Mouse (Mus musculus) heart, embryonic 16.5 days (tissue): ENCODE results near the gene Sept1. TPM values are rescaled to one million over a fixed set of nuclear protein-coding genes. Genes with fewer than 3 reads are reported as not detected.
A peak's percentile ranks its signal among the peaks of the same experiment; 100 is the strongest.

ENCODE experiments used
- ATAC-seq: fragments of 200-750 bp; cut with Nextera tagmentation; replicated peaks from 2 replicates; pipeline ENCODE4 v1.8.0; 2017; ENCODE audit warnings: moderate number of reproducible peaks; ENCODE audit not compliant: insufficient read depth, low FRiP score; ENCODE audit errors: extremely low read depth
- H3K27ac ChIP-seq: fragments of 300-500 bp; sonication (generic); 2 replicates; pipeline ENCODE4 v1.5.1; 2014; ENCODE audit warnings: mild to moderate bottlenecking, low read length, control low read depth, moderate library complexity
- H3K27me3 ChIP-seq: fragments of 300-500 bp; sonication (generic); 2 replicates; pipeline ENCODE4 v1.6.1; 2014; ENCODE audit warnings: low read length, mixed read lengths; ENCODE audit not compliant: control insufficient read depth, insufficient read depth
- H3K36me3 ChIP-seq: fragments of 300-500 bp; sonication (generic); 2 replicates; pipeline ENCODE4 v1.6.1; 2014; ENCODE audit not compliant: control insufficient read depth, insufficient read depth
- H3K4me1 ChIP-seq: fragments of 300-500 bp; sonication (generic); 2 replicates; pipeline ENCODE4 v1.6.1; 2014; ENCODE audit warnings: low read length, mixed read lengths; ENCODE audit not compliant: control insufficient read depth, insufficient read depth
- H3K4me2 ChIP-seq: fragments of 300-500 bp; sonication (generic); 2 replicates; pipeline ENCODE4 v1.6.1; 2014; ENCODE audit warnings: low read depth, mild to moderate bottlenecking, control low read depth, low read length
- H3K4me3 ChIP-seq: fragments of 300-500 bp; sonication (generic); 2 replicates; pipeline ENCODE4 v1.5.1; 2014; ENCODE audit warnings: mild to moderate bottlenecking, control low read depth, low read length
- H3K9ac ChIP-seq: fragments of 300-500 bp; sonication (generic); 2 replicates; pipeline ENCODE4 v1.6.1; 2014; ENCODE audit warnings: low read length, control low read depth
- H3K9me3 ChIP-seq: fragments of 300-500 bp; sonication (generic); replicated peaks from 2 replicates; pipeline ENCODE4 v1.6.1; 2016; ENCODE audit warnings: low read length; ENCODE audit not compliant: control insufficient read depth
- WGBS: fragments of 180-500 bp; shearing (Covaris S2); extraction: QIAGEN DNeasy Blood & Tissue Kit; methylation state at CpG from one replicate; pipeline ENCODE4 v1.1.7; 2014; 5-methylcytosine and 5-hydroxymethylcytosine counted together
- polyA plus RNA-seq: library from polyadenylated mRNA; unstranded; fragments of >200 nt; fragmentation: Nextera tagmentation; extraction: Ambion mirVana; gene quantifications from 2 replicates; pipeline ENCODE4 v1.2.1, GENCODE M21; 2015

The Sept1 gene
- polyA plus RNA-seq, 1 experiment from 2014 or later = 57.5 TPM

GRCm38 (mm10) chr7:127194011-127194632 lies 38.8 kb downstream of the Sept1 start:
- Histone ChIP-seq H3K36me3 (peaks cover 46% of the 10 kb centered on the region), H3K9ac (no peak overlapping the region), H3K4me1 (peaks cover 16% of the 10 kb centered on the region), H3K27me3 (no peaks in the 10 kb centered on the region), H3K4me3 (peak overlapping the region; percentile 63; the same call in 1 of the 2 replicates), H3K9me3 (no peaks in the 10 kb centered on the region), H3K27ac (no peak overlapping the region), H3K4me2 (peak overlapping the region; percentile 88)
- 91% methylated on average over 17 of the region's 17 CpGs for WGBS
- no peak for ATAC-seq

- Histone ChIP-seq H3K9ac (no peak overlapping the region), H3K27ac (no peak overlapping the region), H3K4me1 (peaks cover 16% of the 10 kb centered on the region), H3K4me2 (no peak overlapping the region), H3K27me3 (no peaks in the 10 kb centered on the region), H3K4me3 (no peak overlapping the region), H3K9me3 (no peaks in the 10 kb centered on the region), H3K36me3 (peaks cover 34% of the 10 kb centered on the region)
- 95% methylated on average over 5 of the region's 5 CpGs for WGBS
- no peak for ATAC-seq
Observed at GRCm38 (mm10) chr7:127192989-127193388, 39.9 kb downstream of the Sept1 start.

- Histone ChIP-seq H3K36me3 (peaks cover 29% of the 10 kb centered on the region), H3K4me3 (no peak overlapping the region), H3K4me1 (peaks cover 12% of the 10 kb centered on the region), H3K27ac (no peak overlapping the region), H3K9me3 (no peaks in the 10 kb centered on the region), H3K4me2 (no peak overlapping the region), H3K27me3 (no peaks in the 10 kb centered on the region), H3K9ac (no peak overlapping the region)
- no peak for ATAC-seq
- 85% methylated on average over 6 of the region's 6 CpGs for WGBS
Observed at GRCm38 (mm10) chr7:127190672-127191071, 42.3 kb downstream of the Sept1 start.

- no peak overlapping the region; the same call in none of the 2 replicates for H3K9ac ChIP-seq
- no peaks in the 10 kb centered on the region for H3K27me3 ChIP-seq
- WGBS = 68% methylated on average over 17 of the region's 17 CpGs
- H3K9me3 ChIP-seq = no peaks in the 10 kb centered on the region
- peak overlapping the region; percentile 57 for H3K27ac ChIP-seq
- peaks cover 22% of the 10 kb centered on the region for H3K36me3 ChIP-seq
- H3K4me3 ChIP-seq = no peak overlapping the region
- ATAC-seq = peak; percentile 34
- H3K4me2 ChIP-seq = no peak overlapping the region
- no peaks in the 10 kb centered on the region for H3K4me1 ChIP-seq
Observed at GRCm38 (mm10) chr7:127188305-127189276, 44.3 kb downstream of the Sept1 start.

GRCm38 (mm10) chr7:127187351-127187750 lies 45.6 kb downstream of the Sept1 start:
- H3K27me3 ChIP-seq = no peaks in the 10 kb centered on the region
- 61% methylated on average over 10 of the region's 10 CpGs for WGBS
- no peak for ATAC-seq

GRCm38 (mm10) chr7:127185601-127186000 lies 47.3 kb downstream of the Sept1 start:
- no peaks in the 10 kb centered on the region for H3K36me3 ChIP-seq
- no peak overlapping the region for H3K9ac ChIP-seq
- H3K27me3 ChIP-seq = no peaks in the 10 kb centered on the region
- no peaks in the 10 kb centered on the region for H3K4me1 ChIP-seq
- ATAC-seq = no peak
- no peak overlapping the region for H3K4me2 ChIP-seq
- no peak overlapping the region for H3K27ac ChIP-seq
- WGBS = 54% methylated on average over 3 of the region's 3 CpGs
- H3K9me3 ChIP-seq = no peaks in the 10 kb centered on the region
- no peak overlapping the region for H3K4me3 ChIP-seq

More at GRCm38 (mm10) chr7:127187351-127187750, 45.6 kb downstream of the Sept1 start:
- Histone ChIP-seq H3K9ac (no peak overlapping the region), H3K27ac (no peak overlapping the region), H3K4me2 (no peak overlapping the region), H3K4me3 (no peak overlapping the region), H3K36me3 (peaks cover 13% of the 10 kb centered on the region), H3K9me3 (no peaks in the 10 kb centered on the region), H3K4me1 (no peaks in the 10 kb centered on the region)

- H3K4me2 ChIP-seq = no peak overlapping the region
- H3K9ac ChIP-seq = no peak overlapping the region
- no peaks in the 10 kb centered on the region for H3K27me3 ChIP-seq
- H3K9me3 ChIP-seq = no peaks in the 10 kb centered on the region
- H3K36me3 ChIP-seq = no peaks in the 10 kb centered on the region
- H3K4me3 ChIP-seq = no peak overlapping the region
- no peak overlapping the region; the same call in 1 of the 2 replicates for H3K27ac ChIP-seq
- 29% methylated on average over 1 of the region's 1 CpGs for WGBS
- no peak for ATAC-seq
- no peaks in the 10 kb centered on the region for H3K4me1 ChIP-seq
Observed at GRCm38 (mm10) chr7:127184720-127185119, 48.2 kb downstream of the Sept1 start.

- Histone ChIP-seq H3K27me3 (no peaks in the 10 kb centered on the region), H3K27ac (no peak overlapping the region), H3K36me3 (no peaks in the 10 kb centered on the region), H3K9me3 (no peaks in the 10 kb centered on the region; the same call in 1 of the 2 replicates), H3K4me3 (no peak overlapping the region), H3K9ac (no peak overlapping the region), H3K4me2 (no peak overlapping the region), H3K4me1 (no peaks in the 10 kb centered on the region)
- no peak for ATAC-seq
- 73% methylated on average over 6 of the region's 6 CpGs for WGBS
Observed at GRCm38 (mm10) chr7:127183828-127184227, 49.1 kb downstream of the Sept1 start.

GRCm38 (mm10) chr7:127183345-127183744 lies 49.6 kb downstream of the Sept1 start:
- no peak overlapping the region for H3K9ac ChIP-seq
- H3K27ac ChIP-seq = no peak overlapping the region
- ATAC-seq = no peak
- WGBS = 61% methylated on average over 8 of the region's 8 CpGs
- H3K4me3 ChIP-seq = no peak overlapping the region
- no peaks in the 10 kb centered on the region for H3K4me1 ChIP-seq
- H3K4me2 ChIP-seq = no peak overlapping the region
- no peaks in the 10 kb centered on the region for H3K36me3 ChIP-seq
- no peaks in the 10 kb centered on the region; the same call in 1 of the 2 replicates for H3K9me3 ChIP-seq
- H3K27me3 ChIP-seq = no peaks in the 10 kb centered on the region
